Mouse (Mus musculus) hindbrain, embryonic 11.5 days (tissue): ENCODE measurements around the gene Cwc27. TPM values are rescaled to one million over a fixed set of nuclear protein-coding genes. Genes with fewer than 3 reads are reported as not detected.

Source experiments
- ATAC-seq: fragments of 200-750 bp; cut with Nextera tagmentation; 2 replicates; pipeline ENCODE4 v1.8.0; 2017; ENCODE audit warnings: mild to moderate bottlenecking, moderate TSS enrichment, moderate library complexity; ENCODE audit not compliant: low FRiP score
- DNase-seq: peaks from one replicate; pipeline ENCODE4 v3.0.0-alpha.2; 2015; ENCODE audit warnings: low spot score
- H3K27ac ChIP-seq: fragments of 300-500 bp; sonication (generic); 2 replicates; pipeline ENCODE4 v1.5.1; 2014; ENCODE audit warnings: mild to moderate bottlenecking, low read depth, low read length
- H3K27me3 ChIP-seq: fragments of 300-500 bp; sonication (generic); 2 replicates; pipeline ENCODE4 v1.6.1; 2014; ENCODE audit warnings: mild to moderate bottlenecking, low read length, moderate library complexity, mixed read lengths; ENCODE audit not compliant: control insufficient read depth, insufficient read depth
- H3K36me3 ChIP-seq: fragments of 300-500 bp; sonication (generic); 2 replicates; pipeline ENCODE4 v1.6.1; 2014; ENCODE audit warnings: mild to moderate bottlenecking, low read length, moderate library complexity, mixed read lengths; ENCODE audit not compliant: control insufficient read depth, insufficient read depth
- H3K4me1 ChIP-seq: fragments of 300-500 bp; sonication (generic); replicated peaks from 2 replicates; pipeline ENCODE4 v1.6.1; 2014; ENCODE audit warnings: low read length, mixed read lengths; ENCODE audit not compliant: control insufficient read depth, insufficient read depth
- H3K4me2 ChIP-seq: fragments of 300-500 bp; sonication (generic); replicated peaks from 2 replicates; pipeline ENCODE4 v1.6.1; 2014; ENCODE audit warnings: mild to moderate bottlenecking, low read depth, low read length
- H3K4me3 ChIP-seq: fragments of 300-500 bp; sonication (generic); 2 replicates; pipeline ENCODE4 v1.5.1; 2014; ENCODE audit warnings: low read depth, low read length
- H3K9ac ChIP-seq: fragments of 300-500 bp; sonication (generic); 2 replicates; pipeline ENCODE4 v1.6.1; 2014; ENCODE audit warnings: low read depth, low read length
- H3K9me3 ChIP-seq: fragments of 300-500 bp; sonication (generic); 2 replicates; pipeline ENCODE4 v1.6.1; 2016; ENCODE audit warnings: low read length; ENCODE audit not compliant: control insufficient read depth
- WGBS: fragments of 180-500 bp; shearing (Covaris S2); extraction: QIAGEN DNeasy Blood & Tissue Kit; methylation state at CpG from one replicate; pipeline ENCODE4 v1.1.7; 2014; 5-methylcytosine and 5-hydroxymethylcytosine counted together
- polyA plus RNA-seq: library from polyadenylated mRNA; unstranded; fragments of >200 nt; fragmentation: Nextera tagmentation; extraction: Ambion mirVana; gene quantifications from 2 replicates; pipeline ENCODE4 v1.2.1, GENCODE M21; 2014

Gene Cwc27
- polyA plus RNA-seq, 1 experiment from 2014 or later, result 33.5 TPM

- H3K9ac ChIP-seq, result no peak overlapping the region
- no peak for DNase-seq
Observed at GRCm38 (mm10) chr13:104794421-104794820, 22.5 kb downstream of the Cwc27 start.

GRCm38 (mm10) chr13:104792184-104792583 is 24.8 kb downstream of the Cwc27 start, which contains the start of gene Srek1ip1:
Srek1ip1 (plus strand) TSS chr13:104792484.
- DNase-seq, result no peak
- H3K4me1 ChIP-seq, result no peaks in the 10 kb centered on the region
- no peaks in the 10 kb centered on the region for H3K9me3 ChIP-seq
- no peak within 1 kb of the TSS for H3K9ac ChIP-seq
- no peak within 1 kb of the TSS for H3K4me3 ChIP-seq
- H3K36me3 ChIP-seq, result no peaks in the 10 kb centered on the region
- H3K4me2 ChIP-seq, result no peak within 1 kb of the TSS
- 92% methylated on average over 11 of the region's 11 CpGs for WGBS
- no peak for ATAC-seq
- H3K27me3 ChIP-seq, result no peaks in the 10 kb centered on the region
- no peak within 1 kb of the TSS for H3K27ac ChIP-seq

More at GRCm38 (mm10) chr13:104794421-104794820, 22.5 kb downstream of the Cwc27 start:
- Histone ChIP-seq H3K27ac (no peak overlapping the region), H3K27me3 (no peaks in the 10 kb centered on the region), H3K4me2 (no peak overlapping the region), H3K9me3 (no peaks in the 10 kb centered on the region), H3K4me1 (no peaks in the 10 kb centered on the region), H3K36me3 (no peaks in the 10 kb centered on the region), H3K4me3 (no peak overlapping the region)
- 87% methylated on average over 3 of the region's 3 CpGs for WGBS
- no peak for ATAC-seq

GRCm38 (mm10) chr13:104789663-104790062 is 27.3 kb downstream of the Cwc27 start:
- no peak overlapping the region for H3K4me2 ChIP-seq
- no peak overlapping the region for H3K9ac ChIP-seq
- H3K27ac ChIP-seq, result no peak overlapping the region
- WGBS, result 28% methylated on average over 2 of the region's 2 CpGs
- no peak overlapping the region for H3K4me3 ChIP-seq
- no peaks in the 10 kb centered on the region for H3K4me1 ChIP-seq
- H3K27me3 ChIP-seq, result no peaks in the 10 kb centered on the region
- H3K9me3 ChIP-seq, result no peaks in the 10 kb centered on the region
- peak; percentile 58 for DNase-seq
- H3K36me3 ChIP-seq, result no peaks in the 10 kb centered on the region
- peak; percentile 71 for ATAC-seq

- Histone ChIP-seq H3K4me1 (no peaks in the 10 kb centered on the region), H3K27ac (no peak overlapping the region), H3K9me3 (no peaks in the 10 kb centered on the region), H3K9ac (no peak overlapping the region), H3K36me3 (no peaks in the 10 kb centered on the region), H3K27me3 (no peaks in the 10 kb centered on the region), H3K4me2 (no peak overlapping the region), H3K4me3 (no peak overlapping the region)
- DNase-seq (no peak), ATAC-seq (no peak)
- WGBS, result 87% methylated on average over 4 of the region's 4 CpGs
Observed at GRCm38 (mm10) chr13:104787260-104787659, 29.7 kb downstream of the Cwc27 start.

GRCm38 (mm10) chr13:104779104-104779670 is 37.8 kb downstream of the Cwc27 start:
- no peak overlapping the region for H3K27ac ChIP-seq
- no peaks in the 10 kb centered on the region for H3K36me3 ChIP-seq
- H3K9me3 ChIP-seq, result no peaks in the 10 kb centered on the region
- DNase-seq (no peak), ATAC-seq (no peak)
- no peak overlapping the region for H3K4me2 ChIP-seq
- no peaks in the 10 kb centered on the region for H3K27me3 ChIP-seq
- H3K4me1 ChIP-seq, result no peaks in the 10 kb centered on the region
- no peak overlapping the region for H3K4me3 ChIP-seq
- WGBS, result 79% methylated on average over 1 of the region's 1 CpGs
- H3K9ac ChIP-seq, result no peak overlapping the region

GRCm38 (mm10) chr13:104763193-104763592 is 53.7 kb downstream of the Cwc27 start:
- Histone ChIP-seq H3K36me3 (no peaks in the 10 kb centered on the region), H3K27me3 (no peaks in the 10 kb centered on the region), H3K4me2 (no peak overlapping the region), H3K9me3 (no peaks in the 10 kb centered on the region), H3K27ac (no peak overlapping the region), H3K4me3 (no peak overlapping the region), H3K4me1 (no peaks in the 10 kb centered on the region), H3K9ac (no peak overlapping the region)
- ATAC-seq (no peak), DNase-seq (no peak)
- 86% methylated on average over 3 of the region's 3 CpGs for WGBS

GRCm38 (mm10) chr13:104762401-104762800 is 54.5 kb downstream of the Cwc27 start:
- no peaks in the 10 kb centered on the region for H3K9me3 ChIP-seq
- H3K27me3 ChIP-seq, result no peaks in the 10 kb centered on the region
- H3K27ac ChIP-seq, result no peak overlapping the region
- DNase-seq, result no peak
- no peak overlapping the region for H3K4me3 ChIP-seq
- 92% methylated on average over 4 of the region's 4 CpGs for WGBS
- no peak overlapping the region for H3K4me2 ChIP-seq
- no peaks in the 10 kb centered on the region for H3K4me1 ChIP-seq
- H3K36me3 ChIP-seq, result no peaks in the 10 kb centered on the region
- H3K9ac ChIP-seq, result no peak overlapping the region
- ATAC-seq, result no peak

- DNase-seq (no peak), ATAC-seq (no peak)
- WGBS, result 83% methylated on average over 1 of the region's 1 CpGs
Observed at GRCm38 (mm10) chr13:104759381-104759780, 57.6 kb downstream of the Cwc27 start.

GRCm38 (mm10) chr13:104747032-104747431 is 69.9 kb downstream of the Cwc27 start:
- Histone ChIP-seq H3K36me3 (no peaks in the 10 kb centered on the region), H3K4me2 (no peak overlapping the region), H3K27me3 (no peaks in the 10 kb centered on the region), H3K9me3 (no peaks in the 10 kb centered on the region), H3K4me3 (no peak overlapping the region), H3K9ac (no peak overlapping the region), H3K4me1 (no peaks in the 10 kb centered on the region), H3K27ac (no peak overlapping the region)
- ATAC-seq (no peak), DNase-seq (no peak)

More at GRCm38 (mm10) chr13:104759381-104759780, 57.6 kb downstream of the Cwc27 start:
- Histone ChIP-seq H3K27ac (no peak overlapping the region), H3K9ac (no peak overlapping the region), H3K9me3 (no peaks in the 10 kb centered on the region), H3K27me3 (no peaks in the 10 kb centered on the region), H3K4me1 (no peaks in the 10 kb centered on the region), H3K4me2 (no peak overlapping the region), H3K36me3 (no peaks in the 10 kb centered on the region), H3K4me3 (no peak overlapping the region)
